Mouse (Mus musculus) adipocyte (in vitro differentiated cells): ENCODE results near the gene Meis3.

ENCODE experiments used
- DNase-seq: peaks from one replicate; pipeline ENCODE4 v3.0.0-alpha.2; 2016; ENCODE audit warnings: low spot score

The Meis3 gene

GRCm38 (mm10) chr7:16158735-16159134 is 16.2 kb upstream of the Meis3 start:
- DNase-seq, result no peak

- no peak for DNase-seq
Observed at GRCm38 (mm10) chr7:16160702-16161101, 14.2 kb upstream of the Meis3 start.

DNA sequence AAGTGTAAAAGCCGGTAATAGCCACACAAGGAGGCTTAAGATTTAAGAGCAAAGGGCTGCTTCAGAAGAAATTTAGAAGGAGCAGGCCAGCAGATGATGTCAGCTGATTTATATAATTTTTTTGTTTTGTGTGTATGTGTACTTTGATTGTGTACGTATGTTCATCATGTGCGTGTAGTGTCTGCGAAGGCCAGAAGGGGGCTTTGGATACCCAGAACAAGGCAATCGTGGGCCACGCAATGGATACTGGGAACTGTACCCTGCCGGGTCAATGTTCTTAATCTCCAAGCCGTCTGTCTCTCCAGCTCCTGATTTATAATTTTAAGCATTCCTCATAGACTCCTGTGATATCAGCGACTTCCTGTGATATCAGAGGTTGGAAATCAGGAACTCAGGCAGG is 13.6 kb upstream of the Meis3 start:
- DNase-seq, result no peak

- DNase-seq, result no peak
Observed at GRCm38 (mm10) chr7:16162036-16162435, 12.9 kb upstream of the Meis3 start.

- peak; percentile 51 for DNase-seq
Observed at GRCm38 (mm10) chr7:16172141-16172581, 2.7 kb upstream of the Meis3 start.

GRCm38 (mm10) chr7:16172586-16173140 is 2.2 kb upstream of the Meis3 start:
- no peak for DNase-seq

- DNase-seq, result no peak
Observed at GRCm38 (mm10) chr7:16173146-16173545, 1.7 kb upstream of the Meis3 start.

- DNase-seq, result no peak
Observed at GRCm38 (mm10) chr7:16175542-16175931, 647 bp downstream of the Meis3 start.

DNA sequence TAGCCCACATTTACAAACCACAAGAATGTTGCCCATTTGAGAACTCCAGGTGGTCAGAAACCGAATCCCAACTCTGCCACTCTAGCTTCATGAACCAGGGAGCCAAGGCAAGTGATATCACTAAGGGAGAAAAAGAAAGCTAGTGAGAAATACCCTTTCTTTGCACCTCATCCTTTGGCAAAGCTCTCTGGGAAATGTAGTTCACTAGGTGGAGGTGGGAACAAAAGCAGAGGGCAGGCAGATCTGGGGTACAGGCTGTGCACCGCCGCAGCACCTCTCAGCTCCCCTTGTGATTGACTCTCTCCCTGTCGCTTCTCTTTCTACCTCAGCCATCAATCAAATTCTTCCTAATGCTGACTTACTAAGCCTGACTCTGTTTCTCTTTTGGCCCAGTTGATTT is 3.2 kb downstream of the Meis3 start:
- no peak for DNase-seq

DNA sequence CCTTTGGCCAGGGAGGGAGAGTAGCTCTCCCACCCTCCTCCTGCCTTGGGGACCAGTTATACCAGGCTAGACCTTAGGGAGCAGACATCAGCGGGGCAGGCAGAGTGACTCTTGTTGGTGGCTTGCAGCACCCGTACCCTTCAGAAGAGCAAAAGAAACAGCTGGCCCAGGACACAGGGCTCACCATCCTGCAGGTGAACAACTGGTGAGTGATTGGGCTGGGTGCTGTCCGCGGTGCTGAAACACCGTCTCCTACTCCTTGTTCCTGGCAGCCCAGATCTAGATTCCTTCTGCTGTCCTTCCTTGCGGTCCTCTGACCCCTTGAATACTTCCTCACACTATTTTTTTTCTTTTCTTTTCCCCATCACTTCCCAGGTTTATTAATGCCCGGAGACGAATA is 8.8 kb downstream of the Meis3 start:
- peak; percentile 40 for DNase-seq

GRCm38 (mm10) chr7:16187494-16187893 is 12.6 kb downstream of the Meis3 start:
- no peak for DNase-seq

DNA sequence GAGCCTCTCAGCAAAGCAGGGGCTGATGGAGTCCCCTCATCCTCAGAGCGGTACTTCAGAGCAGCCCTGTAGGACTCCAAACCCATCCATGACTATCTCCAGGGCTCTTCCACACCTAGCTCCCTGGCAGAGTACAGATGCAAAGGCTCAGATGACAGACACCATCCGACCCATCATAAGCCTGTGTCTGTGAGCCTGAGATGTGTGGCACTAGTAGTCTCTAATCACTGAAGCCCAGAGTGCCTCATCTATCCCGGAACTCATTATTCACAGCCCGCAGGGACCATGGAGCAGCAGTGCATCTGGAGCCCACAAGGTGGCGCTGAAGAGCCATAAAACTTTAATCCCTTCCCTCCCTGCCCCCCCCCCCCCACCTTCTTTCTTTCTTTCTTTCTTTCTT is 17.4 kb downstream of the Meis3 start:
- DNase-seq, result peak; percentile 78

DNA sequence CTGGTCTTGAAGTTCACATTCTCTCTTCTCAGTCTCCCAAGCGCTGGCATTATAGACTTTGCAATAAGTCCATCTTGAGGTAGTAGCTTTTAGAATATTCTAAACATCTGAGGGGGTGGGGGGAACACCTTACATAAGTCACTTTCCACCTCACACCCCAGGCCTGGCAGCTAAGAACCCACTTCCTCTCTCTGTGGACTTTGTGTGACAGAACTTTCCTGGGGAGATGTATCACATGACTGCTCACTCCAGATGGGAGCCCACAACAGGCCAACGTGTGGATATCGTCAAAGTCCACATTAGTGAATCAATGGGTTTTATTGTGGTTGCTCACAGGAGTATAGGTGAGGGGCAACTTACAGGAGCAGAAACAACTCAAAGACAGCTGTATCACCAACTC is 18.8 kb downstream of the Meis3 start:
- DNase-seq, result no peak

DNA sequence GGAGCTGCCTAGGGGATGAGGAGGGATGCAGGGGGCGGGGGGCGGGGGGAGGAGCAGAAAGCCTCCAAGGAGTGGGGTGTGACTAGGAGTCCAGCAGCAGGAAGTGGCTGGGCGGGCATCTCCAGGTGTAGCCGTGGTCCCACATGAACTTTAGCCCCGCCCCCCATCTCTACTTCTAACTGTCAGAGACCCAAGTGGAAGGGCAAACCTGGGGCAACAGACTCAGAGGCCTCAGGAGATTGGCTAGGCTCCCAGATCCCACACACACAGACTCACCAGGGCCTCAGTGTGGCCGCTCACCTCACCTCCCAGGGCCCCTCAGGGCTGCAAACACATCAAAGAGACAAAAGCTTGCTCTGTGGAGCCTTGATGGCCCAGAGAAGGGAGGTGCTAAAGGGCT is 21.7 kb downstream of the Meis3 start:
- DNase-seq, result no peak

DNA sequence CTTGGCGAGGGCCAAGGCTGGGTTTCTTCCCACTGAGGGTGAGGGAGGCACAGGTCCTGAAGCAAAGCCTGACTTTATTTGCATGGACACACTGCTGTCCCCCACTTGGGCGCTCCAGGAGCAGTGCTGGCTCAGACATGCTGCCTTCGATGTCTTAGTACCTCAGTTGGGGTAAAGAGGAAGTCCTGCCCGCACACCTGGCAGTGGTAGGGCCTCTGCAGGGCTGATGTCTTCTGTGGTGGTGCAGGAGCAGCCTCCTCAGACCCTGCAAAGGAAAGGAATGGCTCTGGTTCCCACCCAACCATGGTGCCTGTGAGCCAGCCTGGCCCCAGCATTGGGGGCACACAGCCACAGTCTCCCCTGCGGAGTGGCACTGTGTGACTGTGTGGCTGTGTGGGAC is 22.3 kb downstream of the Meis3 start:
- DNase-seq, result no peak

GRCm38 (mm10) chr7:16198540-16198939 is 23.6 kb downstream of the Meis3 start:
- no peak for DNase-seq

- DNase-seq, result no peak
Observed at GRCm38 (mm10) chr7:16201136-16201535, 26.2 kb downstream of the Meis3 start.

DNA sequence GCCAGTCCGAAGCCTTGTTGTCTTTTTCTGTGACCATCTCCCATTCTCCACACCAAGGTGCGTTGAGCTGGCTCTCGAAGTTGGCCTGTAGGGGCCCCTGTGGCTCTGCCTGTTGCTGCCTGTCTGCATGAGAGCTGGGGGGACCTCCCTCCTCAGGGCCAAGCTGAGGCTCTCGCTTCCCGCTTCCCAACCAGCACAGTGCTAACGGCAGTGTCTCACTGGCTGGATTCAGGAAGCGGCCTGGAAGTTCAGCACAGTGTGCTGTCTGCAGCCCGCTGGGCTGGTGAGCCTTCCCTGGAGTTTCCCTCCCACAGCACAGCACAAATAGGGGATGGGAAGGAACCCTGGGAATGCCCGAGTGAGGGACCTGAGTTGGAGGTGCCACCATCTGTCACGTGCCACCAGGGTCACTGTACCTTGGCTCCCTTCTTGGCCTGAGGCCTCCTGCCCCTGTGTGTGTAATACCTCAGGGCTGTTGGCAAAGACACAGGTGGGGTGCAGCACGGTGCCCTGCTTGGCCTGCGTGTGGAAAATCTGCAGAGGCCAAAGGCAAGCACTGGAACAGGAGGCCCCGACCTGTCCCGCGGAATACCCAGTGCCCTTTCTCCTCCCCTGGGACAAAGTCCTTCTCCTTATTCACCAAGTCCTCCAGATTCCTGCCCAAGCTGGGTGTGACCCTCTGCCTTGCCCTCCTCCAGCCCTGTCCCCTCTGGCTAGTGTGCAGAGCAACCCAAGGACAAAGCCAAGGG is 28.0 kb downstream of the Meis3 start:
- no peak for DNase-seq

DNA sequence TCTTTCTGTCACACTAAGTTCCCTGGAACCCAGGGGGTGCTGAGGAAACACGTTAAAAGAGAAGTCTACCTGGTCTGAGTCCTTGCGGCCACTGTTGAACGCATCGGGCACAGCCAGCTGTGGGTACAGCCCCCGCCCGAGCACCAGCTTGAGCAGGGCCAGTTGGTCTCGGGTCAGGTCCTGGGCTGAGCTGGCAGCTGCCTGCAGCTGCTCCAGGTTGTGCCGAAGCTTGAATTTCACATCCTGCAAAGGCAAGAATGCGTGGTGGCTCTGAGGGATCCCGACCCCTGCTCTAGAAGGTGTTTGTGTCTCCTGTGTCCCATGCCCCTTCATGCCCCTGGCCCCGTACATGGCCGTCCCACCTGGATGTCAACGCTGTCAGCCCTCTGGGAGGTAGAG is 28.6 kb downstream of the Meis3 start:
- DNase-seq, result no peak

GRCm38 (mm10) chr7:16204791-16205190 is 29.9 kb downstream of the Meis3 start:
- DNase-seq, result no peak

GRCm38 (mm10) chr7:16207076-16207475 is 32.2 kb downstream of the Meis3 start:
- no peak for DNase-seq

DNA sequence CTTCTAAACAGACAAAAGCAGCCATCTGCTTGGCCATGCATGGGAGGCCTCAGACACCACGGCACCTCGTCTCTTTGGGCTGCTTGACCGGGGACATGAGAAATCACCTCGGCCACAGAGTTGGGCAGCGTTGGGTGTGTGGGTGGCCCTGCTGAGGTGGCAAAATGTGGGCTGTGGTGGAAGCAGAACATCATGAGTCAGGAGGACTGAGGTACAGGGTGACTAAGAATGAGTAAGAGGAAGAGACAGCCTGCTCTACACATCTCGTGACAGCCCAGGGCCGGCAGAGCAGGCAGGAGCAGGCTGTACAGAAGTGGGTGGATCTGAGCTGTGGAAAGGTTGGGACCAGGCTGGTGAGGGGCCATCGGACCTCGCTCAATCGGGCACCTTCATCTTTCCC is 32.6 kb downstream of the Meis3 start:
- no peak for DNase-seq

DNA sequence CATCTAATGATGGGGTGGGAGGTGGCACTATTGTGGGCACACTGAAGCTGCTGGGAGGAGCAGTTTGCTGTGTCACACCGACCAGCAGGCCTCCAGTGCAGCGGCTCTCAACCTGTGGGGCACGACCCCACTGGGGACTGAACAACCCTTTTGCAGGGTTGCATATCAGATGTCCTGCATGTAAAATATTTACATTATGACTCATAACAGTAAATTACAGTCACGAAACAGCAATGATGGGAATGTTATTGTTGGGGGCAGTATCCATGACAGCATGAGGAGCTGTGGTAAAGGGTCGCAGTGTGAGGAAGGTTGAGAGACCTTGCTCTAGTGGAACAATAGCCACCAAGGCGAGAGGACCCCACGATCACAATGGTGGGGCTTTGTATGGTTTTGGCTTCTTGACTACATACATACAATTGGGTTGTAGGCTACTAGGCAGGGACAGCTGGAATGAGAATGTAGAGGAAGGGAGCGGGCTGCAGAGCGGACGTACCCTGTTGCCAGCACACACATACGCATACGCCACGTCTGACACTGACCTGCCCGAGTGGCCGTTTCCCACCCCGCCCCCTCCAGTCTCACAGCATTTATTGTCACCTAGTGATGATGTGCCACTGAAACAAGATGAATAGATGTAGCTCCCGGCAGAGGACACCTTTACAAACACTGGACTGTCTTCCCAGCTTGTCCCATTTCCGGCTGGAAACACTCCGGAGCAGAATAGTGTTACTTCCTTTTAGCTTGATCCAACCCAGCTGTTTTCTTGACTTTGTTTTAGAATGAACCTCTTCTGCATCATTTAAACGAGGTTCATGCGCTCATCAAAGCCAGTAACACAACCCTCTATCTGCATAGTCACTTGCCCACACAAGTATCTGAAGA is 34.1 kb downstream of the Meis3 start:
- no peak for DNase-seq
